12 mouse cellular contexts compared by ENCODE assay signal in the genomic region with DNA sequence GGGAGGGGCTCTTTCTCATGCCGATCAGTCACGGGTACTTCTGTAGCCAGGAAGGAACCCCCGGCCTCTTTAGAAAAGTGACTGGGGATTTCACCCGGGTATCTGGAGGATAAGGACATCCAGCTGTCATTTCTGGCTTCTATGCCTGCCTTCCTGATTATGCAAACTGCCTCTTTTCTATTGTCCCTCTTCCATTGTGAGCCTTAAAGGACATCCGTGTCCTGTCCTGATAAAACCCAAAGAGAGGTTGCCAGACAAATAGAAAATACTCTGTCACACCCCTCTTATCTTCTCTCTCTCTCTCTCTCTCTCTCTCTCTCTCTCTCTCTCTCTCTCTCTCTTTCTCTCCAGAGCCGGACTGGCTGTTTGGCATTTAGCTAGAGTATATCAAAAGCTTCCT. TPM values are rescaled to one million over a fixed set of nuclear protein-coding genes. Genes with fewer than 3 reads are reported as not detected.
A peak's percentile ranks its signal among the peaks of the same experiment; 100 is the strongest.
DNase-seq lines count a peak whose midpoint lies in the region; ATAC-seq and TF ChIP-seq lines count a peak whose summit lies in the region.
"Had no signal": no experiment of that assay in that cellular context is flagged by ENCODE, and none has a peak within 500 bp of the region (broad histone marks: within the 10 kb centered on the region; RNA-seq: fewer than 3 reads in every experiment).

No protein-coding gene starts in this region.

- H3K9ac ChIP-seq in forebrain, embryonic 13.5 days = no peak overlapping the region
- no peak overlapping the region for H3K9ac ChIP-seq in forebrain, embryonic 11.5 days (ENCODE audit: low read length)
- H3K9ac ChIP-seq in hindbrain, embryonic 14.5 days = no peak overlapping the region
- no peak overlapping the region for H3K9ac ChIP-seq in stomach, postnatal 0 days (ENCODE audit: low read length)

- peaks cover 4% of the 10 kb centered on the region; the same call in 1 of the 2 replicates for H3K9me3 ChIP-seq in forebrain, embryonic 13.5 days (replicated peaks)
- no peaks in the 10 kb centered on the region for H3K9me3 ChIP-seq in forebrain, embryonic 11.5 days (ENCODE audit: control insufficient read depth, low read length)
- H3K9me3 ChIP-seq in E14TG2a.4 (ENCODE audit: low read length) = peaks cover 3% of the 10 kb centered on the region; the same call in 1 of the 2 replicates
- H3K9me3 ChIP-seq in hindbrain, embryonic 14.5 days (ENCODE audit: control insufficient read depth, low read length) = peaks cover 4% of the 10 kb centered on the region; the same call in 1 of the 2 replicates
- no peaks in the 10 kb centered on the region for H3K9me3 ChIP-seq in stomach, postnatal 0 days (ENCODE audit: control insufficient read depth, low read length)

- WGBS in forebrain, embryonic 13.5 days = 5% methylated on average over 6 of the region's 6 CpGs
- WGBS in forebrain, embryonic 11.5 days = 8% methylated on average over 6 of the region's 6 CpGs
- under 1% methylated on average over 6 of the region's 6 CpGs for WGBS in hindbrain, embryonic 14.5 days
- WGBS in stomach, postnatal 0 days = 5% methylated on average over 6 of the region's 6 CpGs

- no peak for ATAC-seq in forebrain, embryonic 13.5 days
- ATAC-seq in forebrain, embryonic 11.5 days (replicated peaks; ENCODE audit: low FRiP score) = no peak
- no peak for ATAC-seq in hindbrain, embryonic 14.5 days (ENCODE audit: low FRiP score)
- ATAC-seq in megakaryocyte progenitor cell, adult 5-6 weeks (replicated peaks; ENCODE audit: poor library complexity) = peak; percentile 57
- no peak for ATAC-seq in stomach, postnatal 0 days (ENCODE audit: low FRiP score, low TSS enrichment)

- intact Hi-C loops in left cerebral cortex, postnatal 36 days (cut with DNase I) = no loop called here

- no peak for TF ChIP-seq CTCF in E14TG2a.4 (conservative IDR thresholded peaks at IDR 0.05; ENCODE audit: low read length)
- no peak for TF ChIP-seq CTCF in stomach, postnatal 0 days (IDR thresholded peaks at IDR 0.05; ENCODE audit: low read depth)

- H3K4me3 ChIP-seq in forebrain, embryonic 13.5 days = no peak overlapping the region
- no peak overlapping the region for H3K4me3 ChIP-seq in forebrain, embryonic 11.5 days (ENCODE audit: low read depth, low read length)
- peak overlapping the region; percentile 17 for H3K4me3 ChIP-seq in E14TG2a.4 (replicated peaks; ENCODE audit: low read length)
- no peak overlapping the region for H3K4me3 ChIP-seq in hindbrain, embryonic 14.5 days (replicated peaks; ENCODE audit: low read length)
- no peak overlapping the region for H3K4me3 ChIP-seq in stomach, postnatal 0 days (ENCODE audit: low read depth, low read length)

- peaks cover 3% of the 10 kb centered on the region; the same call in 1 of the 2 replicates for H3K27me3 ChIP-seq in forebrain, embryonic 13.5 days
- no peaks in the 10 kb centered on the region for H3K27me3 ChIP-seq in forebrain, embryonic 11.5 days (ENCODE audit: control insufficient read depth, insufficient read depth, low read length)
- 0 out of 2 replicates have a peak, but pooled peaks cover under 1% of the 10 kb centered on the region for H3K27me3 ChIP-seq in E14TG2a.4 (ENCODE audit: insufficient read depth, low read length)
- H3K27me3 ChIP-seq in hindbrain, embryonic 14.5 days (ENCODE audit: control insufficient read depth, insufficient read depth, low read length) = no peaks in the 10 kb centered on the region
- no peaks in the 10 kb centered on the region for H3K27me3 ChIP-seq in stomach, postnatal 0 days (ENCODE audit: control insufficient read depth, insufficient read depth, low read length)

- DNase-seq in forebrain, embryonic 11.5 days (ENCODE audit: low spot score) = no peak
- peak; percentile 36 for DNase-seq in hindbrain, embryonic 14.5 days (ENCODE audit: low spot score)
- no peak for DNase-seq in yolk sac, embryonic 10.5 days (ENCODE audit: low spot score)
- DNase-seq in left cerebral cortex, postnatal 36 days (ENCODE audit: low spot score in 2 of 2) = no peak
- DNase-seq in stomach, postnatal 0 days (ENCODE audit: low spot score) = no peak
- DNase-seq: adrenal gland, adult 8-10 months; cerebellum, adult 11 months; kidney, postnatal 14 days had no signal

- no peak overlapping the region for H3K27ac ChIP-seq in forebrain, embryonic 13.5 days
- no peak overlapping the region for H3K27ac ChIP-seq in forebrain, embryonic 11.5 days (ENCODE audit: low read depth, low read length)
- peak overlapping the region; percentile 46; the same call in 1 of the 2 replicates for H3K27ac ChIP-seq in hindbrain, embryonic 14.5 days
- no peak overlapping the region for H3K27ac ChIP-seq in stomach, postnatal 0 days (replicated peaks)

- no peaks in the 10 kb centered on the region for H3K4me1 ChIP-seq in forebrain, embryonic 13.5 days
- no peaks in the 10 kb centered on the region for H3K4me1 ChIP-seq in forebrain, embryonic 11.5 days (replicated peaks; ENCODE audit: control insufficient read depth, insufficient read depth, low read length)
- peaks cover 72% of the 10 kb centered on the region for H3K4me1 ChIP-seq in E14TG2a.4 (replicated peaks; ENCODE audit: low read depth, low read length)
- H3K4me1 ChIP-seq in hindbrain, embryonic 14.5 days (replicated peaks; ENCODE audit: control insufficient read depth, insufficient read depth, low read length) = peaks cover 17% of the 10 kb centered on the region
- no peaks in the 10 kb centered on the region for H3K4me1 ChIP-seq in stomach, postnatal 0 days (replicated peaks; ENCODE audit: control insufficient read depth, insufficient read depth)

- H3K4me2 ChIP-seq in forebrain, embryonic 13.5 days = peak overlapping the region; percentile 27
- H3K4me2 ChIP-seq in forebrain, embryonic 11.5 days (ENCODE audit: low read depth, low read length, severe bottlenecking) = no peak overlapping the region
- H3K4me2 ChIP-seq in hindbrain, embryonic 14.5 days (replicated peaks) = peak overlapping the region; percentile 21; the same call in 1 of the 2 replicates
- no peak overlapping the region for H3K4me2 ChIP-seq in stomach, postnatal 0 days (replicated peaks; ENCODE audit: low read depth)

- no peak for TF ChIP-seq EP300 in stomach, postnatal 0 days (optimal IDR thresholded peaks at IDR 0.05)

- H3K36me3 ChIP-seq in forebrain, embryonic 13.5 days (ENCODE audit: poor library complexity, severe bottlenecking) = no peaks in the 10 kb centered on the region
- H3K36me3 ChIP-seq in forebrain, embryonic 11.5 days (ENCODE audit: control insufficient read depth, insufficient read depth, low read length) = no peaks in the 10 kb centered on the region
- peaks cover 11% of the 10 kb centered on the region for H3K36me3 ChIP-seq in E14TG2a.4 (ENCODE audit: insufficient read depth, low read length)
- H3K36me3 ChIP-seq in hindbrain, embryonic 14.5 days (replicated peaks; ENCODE audit: control insufficient read depth, insufficient read depth) = no peaks in the 10 kb centered on the region
- no peaks in the 10 kb centered on the region for H3K36me3 ChIP-seq in stomach, postnatal 0 days (ENCODE audit: control insufficient read depth, insufficient read depth, low read length)

RNA-seq across cellular contexts. Expression of a gene that starts 19.4 kb away (rescaled TPM):
- 0.06 TPM in 1 of 2 replicates, not detected in the other for polyA plus RNA-seq in forebrain, embryonic 13.5 days (2015; fragmentation: Nextera tagmentation; extraction: Ambion mirVana)
- 0.05 TPM in 1 of 2 replicates, not detected in the other for polyA plus RNA-seq in forebrain, embryonic 11.5 days (2014; fragmentation: Nextera tagmentation; extraction: Ambion mirVana)
- polyA plus RNA-seq in hindbrain, embryonic 14.5 days (2014; fragmentation: Nextera tagmentation; extraction: Ambion mirVana) = 0.85 and 0.96 TPM in 2 replicates
- total RNA-seq in megakaryocyte progenitor cell, adult 5-6 weeks (2015) = not detected in 2 replicates
- not detected in 2 replicates for total RNA-seq in megakaryocyte progenitor cell, adult 5-6 weeks (2017)
- 1 to 10 TPM in 1 of 2 experiments, under 1 TPM in 1; 0.42 to 1.1 TPM for total RNA-seq in left cerebral cortex, postnatal 36 days (2021)
- 0.13 and 0.18 TPM in 2 replicates for polyA plus RNA-seq in stomach, postnatal 0 days (2015; fragmentation: Nextera tagmentation; extraction: Ambion mirVana)
- polyA plus RNA-seq: limb, embryonic 11.5 days had no signal

Comparison
In these comparisons a context has a peak if more than half of its experiments do, and no peak if none do; other contexts are left out.
1. H3K4me2 ChIP-seq: peak in forebrain, embryonic 13.5 days (single experiment) and hindbrain, embryonic 14.5 days (single experiment); none in forebrain, embryonic 11.5 days (single experiment) and stomach, postnatal 0 days (single experiment).